Mouse (Mus musculus) kidney, adult 2 months (tissue): ENCODE data around the gene Tnpo2.

Experiments used
- CTCF ChIP-seq: fragments of 200-500 bp; conservative IDR thresholded peaks from 2 replicates; pipeline ENCODE4 v1.5.1; 2011; ENCODE audit warnings: low read depth, mild to moderate bottlenecking, control low read depth, low read length, moderate library complexity, mixed read lengths; ENCODE audit not compliant: insufficient read depth, insufficient read length
- POLR2A ChIP-seq: fragments of 200-500 bp; IDR thresholded peaks from one replicate; pipeline ENCODE4 v1.6.1; 2011; ENCODE audit warnings: low read depth, low read length, control low read depth

- TF ChIP-seq CTCF: no peak
- TF ChIP-seq POLR2A: no peak
Measured at GRCm38 (mm10) chr8:85067155-85067554, 30.4 kb downstream of the Tnpo2 start.
